Mouse (Mus musculus) bone marrow macrophage, adult 2 months (primary cell): ENCODE measurements around the gene Chrna7.

Source experiments
- CTCF ChIP-seq: IDR thresholded peaks from 2 replicates; pipeline ENCODE4 v1.5.1; 2012; ENCODE audit warnings: low read depth, mild to moderate bottlenecking, low read length, moderate library complexity
- POLR2A ChIP-seq: IDR thresholded peaks from 2 replicates; pipeline ENCODE4 v1.6.1; 2012; ENCODE audit warnings: mild to moderate bottlenecking, low read depth, low read length, borderline replicate concordance

DNA sequence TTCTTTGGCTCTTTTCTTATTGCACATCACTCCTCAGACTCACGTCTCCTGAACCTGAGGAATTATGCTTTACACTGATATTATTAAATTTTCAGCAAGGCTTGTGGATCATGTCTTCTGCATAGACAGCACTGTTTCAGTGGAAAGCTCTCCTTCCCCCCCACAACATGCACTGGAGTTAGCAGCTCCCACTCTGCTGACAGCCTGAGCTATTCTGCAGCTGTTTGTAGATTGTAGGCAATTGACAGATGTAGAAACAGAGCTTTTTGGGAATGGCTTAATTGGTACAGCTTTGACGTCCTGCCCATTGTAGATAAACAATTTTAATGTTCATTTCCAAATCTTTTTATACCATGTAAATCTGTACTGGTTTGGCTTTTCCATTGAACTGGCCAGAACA, 89.8 kb downstream of the Chrna7 start:
- TF ChIP-seq CTCF (no peak), POLR2A (no peak)
